In genomic region chr1:72946235-72946634, GRCm38 (mm10) we compare ENCODE assay signal across 12 mouse cellular contexts.
DNase-seq lines count a peak whose midpoint lies in the region; ATAC-seq lines count a peak whose summit lies in the region.
"Had no signal": no experiment of that assay in that cellular context is flagged by ENCODE, and none has a peak within 500 bp of the region (broad histone marks: within the 10 kb centered on the region; RNA-seq: fewer than 3 reads in every experiment).

No protein-coding gene starts in this region.

- peaks cover 18% of the 10 kb centered on the region for H3K4me1 ChIP-seq in kidney, embryonic 16.5 days (ENCODE audit: insufficient read depth, low read length)

- no peak overlapping the region for H3K4me3 ChIP-seq in kidney, embryonic 16.5 days (ENCODE audit: low read length)

- no peaks in the 10 kb centered on the region for H3K27me3 ChIP-seq in kidney, embryonic 16.5 days (ENCODE audit: insufficient read depth, low read length)

- H3K9ac ChIP-seq in kidney, embryonic 16.5 days (replicated peaks; ENCODE audit: low read length) = no peak overlapping the region

- H3K27ac ChIP-seq in kidney, embryonic 16.5 days (ENCODE audit: low read length) = no peak overlapping the region
- H3K27ac ChIP-seq: macrophage had no signal

- peak; percentile 82 for DNase-seq in heart, adult 11 months
- DNase-seq in heart, adult 9 months (ENCODE audit: low spot score in 2 of 2) = no peak
- DNase-seq in kidney, postnatal 25 days = no peak
- peak; percentile 51 for DNase-seq in testis, postnatal 10 days (ENCODE audit: low spot score)
- DNase-seq in testis, postnatal 14 days (ENCODE audit: low spot score) = no peak
- no peak for DNase-seq in adrenal gland, postnatal 36 days
- DNase-seq: adrenal gland, postnatal 25 days; cerebellum, adult 11 months; layer of hippocampus, postnatal 36 days had no signal

- peak; percentile 68 for ATAC-seq in kidney, embryonic 16.5 days (ENCODE audit: low FRiP score, low TSS enrichment)
- ATAC-seq in activated CD4-positive, CD25-positive, alpha-beta regulatory T cell, adult 4 months = no peak

- H3K4me2 ChIP-seq in kidney, embryonic 16.5 days (replicated peaks; ENCODE audit: low read depth, low read length) = peak overlapping the region; percentile 56

- WGBS in kidney, embryonic 16.5 days = 19% methylated on average over 4 of the region's 4 CpGs

- H3K9me3 ChIP-seq in kidney, embryonic 16.5 days (ENCODE audit: low read length) = no peaks in the 10 kb centered on the region

- H3K36me3 ChIP-seq in kidney, embryonic 16.5 days (ENCODE audit: insufficient read depth, low read length) = no peaks in the 10 kb centered on the region

Comparison
In these comparisons a context has a peak if more than half of its experiments do, and no peak if none do; other contexts are left out.
1. DNase-seq: peak in heart, adult 11 months (single experiment) and testis, postnatal 10 days (single experiment); none in heart, adult 9 months (0 of 2), kidney, postnatal 25 days (0 of 2), testis, postnatal 14 days (single experiment) and adrenal gland, postnatal 36 days (0 of 2).